ENCODE assay signal across 11 mouse cellular contexts in the genomic region with DNA sequence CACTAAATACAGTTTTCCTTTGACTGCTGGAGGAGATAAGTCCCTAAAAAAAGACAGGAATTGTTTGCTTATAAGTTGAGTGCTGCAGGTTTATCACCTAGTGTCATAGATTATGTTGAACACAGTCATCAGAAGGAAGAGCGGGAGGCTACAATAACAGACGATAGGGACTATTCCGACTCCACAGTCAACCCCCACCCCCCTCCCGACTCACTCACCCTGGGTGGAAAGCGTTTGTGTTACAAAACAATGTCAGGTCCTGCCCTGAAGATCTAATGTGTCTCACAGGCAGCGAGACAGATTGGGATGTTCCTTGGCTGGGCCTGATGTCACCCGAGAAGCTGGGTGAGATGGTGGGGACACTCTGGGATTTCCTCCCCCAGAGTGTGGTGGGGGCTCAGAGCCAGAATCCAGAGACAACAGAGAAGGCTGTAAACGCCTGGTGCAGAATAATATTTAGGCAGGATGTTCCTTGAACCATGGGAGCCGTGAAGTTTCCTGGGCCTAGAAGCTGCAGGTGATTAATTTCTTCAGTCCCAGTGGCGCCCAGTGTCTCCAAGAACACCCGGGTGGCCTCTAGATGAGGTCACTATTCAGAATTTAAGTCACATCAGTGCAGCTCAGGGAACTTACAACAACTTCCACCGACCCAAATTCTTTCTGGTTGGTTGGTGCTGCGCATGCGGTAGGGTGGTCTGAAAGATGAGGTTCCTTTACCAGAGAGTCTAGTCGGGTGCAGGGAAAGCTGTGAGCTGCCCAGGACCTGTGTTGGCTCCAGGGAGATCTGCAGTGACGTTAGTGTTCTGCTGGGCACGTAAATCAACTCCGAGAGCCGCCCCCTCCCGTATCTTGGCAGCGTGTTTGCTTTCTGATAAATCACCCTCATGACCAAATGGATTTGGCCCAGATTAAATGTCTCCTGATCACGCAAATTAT.
DNase-seq lines count a peak whose midpoint lies in the region; ATAC-seq and TF ChIP-seq lines count a peak whose summit lies in the region.
"Had no signal": no experiment of that assay in that cellular context is flagged by ENCODE, and none has a peak within 500 bp of the region (broad histone marks: within the 10 kb centered on the region; RNA-seq: fewer than 3 reads in every experiment).

No protein-coding gene starts in this region.

- H3K9ac ChIP-seq in heart, embryonic 16.5 days (ENCODE audit: low read length): no peak overlapping the region
- H3K9ac ChIP-seq in kidney, postnatal 0 days (ENCODE audit: low read depth, low read length): no peak overlapping the region

- TF ChIP-seq POLR2A in testis, adult 2 months (IDR thresholded peaks at IDR 0.05; ENCODE audit: control insufficient read depth, low read depth, low read length): no peak

- WGBS in heart, embryonic 16.5 days: 48% methylated on average over 22 of the region's 22 CpGs
- 16% methylated on average over 22 of the region's 22 CpGs for WGBS in kidney, postnatal 0 days

- H3K4me3 ChIP-seq in heart, embryonic 16.5 days (ENCODE audit: low read length): no peak overlapping the region
- no peak overlapping the region for H3K4me3 ChIP-seq in testis, adult 2 months (ENCODE audit: control insufficient read depth, low read depth, low read length)
- no peak overlapping the region for H3K4me3 ChIP-seq in kidney, postnatal 0 days (replicated peaks; ENCODE audit: low read depth, low read length)

- no peaks in the 10 kb centered on the region for H3K9me3 ChIP-seq in heart, embryonic 16.5 days (replicated peaks; ENCODE audit: control insufficient read depth, low read length)
- H3K9me3 ChIP-seq in kidney, postnatal 0 days (replicated peaks; ENCODE audit: low read length): no peaks in the 10 kb centered on the region

- H3K4me1 ChIP-seq in heart, embryonic 16.5 days (ENCODE audit: control insufficient read depth, insufficient read depth, low read length): peaks cover 4% of the 10 kb centered on the region
- H3K4me1 ChIP-seq in testis, adult 2 months (ENCODE audit: control insufficient read depth, insufficient read depth, low read length): no peaks in the 10 kb centered on the region; the same call in 1 of the 2 replicates
- H3K4me1 ChIP-seq in kidney, postnatal 0 days (replicated peaks; ENCODE audit: insufficient read depth, low read length): peaks cover 3% of the 10 kb centered on the region

- no peaks in the 10 kb centered on the region for H3K36me3 ChIP-seq in heart, embryonic 16.5 days (ENCODE audit: control insufficient read depth, insufficient read depth)
- no peaks in the 10 kb centered on the region for H3K36me3 ChIP-seq in testis, adult 2 months (ENCODE audit: control insufficient read depth, insufficient read depth, low read length)
- no peaks in the 10 kb centered on the region for H3K36me3 ChIP-seq in kidney, postnatal 0 days (ENCODE audit: insufficient read depth, low read length)

- DNase-seq in heart, adult 8-10 months (ENCODE audit: low spot score): no peak
- no peak for DNase-seq in testis, postnatal 10 days (ENCODE audit: low spot score)
- peak; percentile 87 for DNase-seq in kidney, postnatal 0 days (ENCODE audit: low spot score)
- no peak for DNase-seq in thymus, postnatal 14 days
- no peak for DNase-seq in spleen, postnatal 4 days (ENCODE audit: low spot score in 2 of 2)
- DNase-seq: cerebellum, postnatal 10 days; right cerebral cortex, postnatal 4 days; thymus, adult 2 months had no signal

- H3K27ac ChIP-seq in heart, embryonic 16.5 days (ENCODE audit: low read length): no peak overlapping the region
- H3K27ac ChIP-seq in testis, adult 2 months (ENCODE audit: control insufficient read depth, insufficient read depth, low read depth, low read length): peak overlapping the region; percentile 3; the same call in 1 of the 2 replicates
- H3K27ac ChIP-seq in kidney, postnatal 0 days: peak overlapping the region; percentile 48; the same call in 1 of the 2 replicates

- TF ChIP-seq CTCF in testis, adult 2 months (IDR thresholded peaks at IDR 0.05; ENCODE audit: control insufficient read depth, insufficient read depth, insufficient replicate concordance, low read depth, low read length): no peak
- no peak for TF ChIP-seq CTCF in kidney, postnatal 0 days (IDR thresholded peaks at IDR 0.05; ENCODE audit: low read depth)

- H3K27me3 ChIP-seq in heart, embryonic 16.5 days (ENCODE audit: control insufficient read depth, insufficient read depth, low read length): peaks cover 3% of the 10 kb centered on the region; the same call in 1 of the 2 replicates
- no peaks in the 10 kb centered on the region for H3K27me3 ChIP-seq in testis, adult 2 months (ENCODE audit: control insufficient read depth, insufficient read depth, low read length)
- H3K27me3 ChIP-seq in kidney, postnatal 0 days (ENCODE audit: insufficient read depth, low read length): no peaks in the 10 kb centered on the region

- H3K4me2 ChIP-seq in heart, embryonic 16.5 days (ENCODE audit: low read depth, low read length): no peak overlapping the region
- H3K4me2 ChIP-seq in kidney, postnatal 0 days (ENCODE audit: low read length): no peak overlapping the region

- ATAC-seq in heart, embryonic 16.5 days (replicated peaks; ENCODE audit: extremely low read depth, insufficient read depth, low FRiP score): peak; percentile 23; the same call in 1 of the 2 replicates
- peak; percentile 88 for ATAC-seq in kidney, postnatal 0 days (replicated peaks; ENCODE audit: low FRiP score, low read depth)
- ATAC-seq: Patski had no signal
